Mouse (Mus musculus) embryonic facial prominence, embryonic 13.5 days (tissue): ENCODE results near the gene Ldlrad3. TPM values are rescaled to one million over a fixed set of nuclear protein-coding genes. Genes with fewer than 3 reads are reported as not detected.

Source experiments
- ATAC-seq: fragments of 200-750 bp; cut with Nextera tagmentation; 2 replicates; pipeline ENCODE4 v1.8.0; 2017; ENCODE audit warnings: low read depth; ENCODE audit not compliant: insufficient number of reproducible peaks, insufficient read depth, low FRiP score, low TSS enrichment
- H3K27ac ChIP-seq: fragments of 300-500 bp; sonication (generic); 2 replicates; pipeline ENCODE4 v1.5.1; 2015; ENCODE audit warnings: moderate library complexity, mild to moderate bottlenecking, inconsistent platforms
- H3K27me3 ChIP-seq: fragments of 300-500 bp; sonication (generic); 2 replicates; pipeline ENCODE4 v1.6.1; 2015; ENCODE audit warnings: mild to moderate bottlenecking, inconsistent platforms
- H3K36me3 ChIP-seq: fragments of 300-500 bp; sonication (generic); 2 replicates; pipeline ENCODE4 v1.6.1; 2015; ENCODE audit warnings: mild to moderate bottlenecking, inconsistent platforms
- H3K4me1 ChIP-seq: fragments of 300-500 bp; sonication (generic); 2 replicates; pipeline ENCODE4 v1.6.1; 2015; ENCODE audit warnings: inconsistent platforms
- H3K4me2 ChIP-seq: fragments of 300-500 bp; sonication (generic); 2 replicates; pipeline ENCODE4 v1.6.1; 2015; ENCODE audit warnings: moderate library complexity, mild to moderate bottlenecking, inconsistent platforms
- H3K4me3 ChIP-seq: fragments of 300-500 bp; sonication (generic); 2 replicates; pipeline ENCODE4 v1.5.1; 2015; ENCODE audit warnings: mild to moderate bottlenecking, inconsistent platforms
- H3K9ac ChIP-seq: fragments of 300-500 bp; sonication (generic); 2 replicates; pipeline ENCODE4 v1.6.1; 2015; ENCODE audit warnings: mild to moderate bottlenecking, inconsistent platforms
- H3K9me3 ChIP-seq: fragments of 300-500 bp; sonication (generic); 2 replicates; pipeline ENCODE4 v1.6.1; 2016; ENCODE audit warnings: inconsistent platforms
- WGBS: fragments of 180-500 bp; shearing (Covaris S2); methylation state at CpG from one replicate; pipeline ENCODE4 v1.1.7; 2015; ENCODE audit warnings: mixed read lengths; 5-methylcytosine and 5-hydroxymethylcytosine counted together
- polyA plus RNA-seq: library from polyadenylated mRNA; unstranded; fragments of >200 nt; fragmentation: Nextera tagmentation; extraction: Ambion mirVana; gene quantifications from 2 replicates; pipeline ENCODE4 v1.2.1, GENCODE M21; 2015

Gene Ldlrad3
- 52.4 and 53.3 TPM in 2 replicates for polyA plus RNA-seq

DNA sequence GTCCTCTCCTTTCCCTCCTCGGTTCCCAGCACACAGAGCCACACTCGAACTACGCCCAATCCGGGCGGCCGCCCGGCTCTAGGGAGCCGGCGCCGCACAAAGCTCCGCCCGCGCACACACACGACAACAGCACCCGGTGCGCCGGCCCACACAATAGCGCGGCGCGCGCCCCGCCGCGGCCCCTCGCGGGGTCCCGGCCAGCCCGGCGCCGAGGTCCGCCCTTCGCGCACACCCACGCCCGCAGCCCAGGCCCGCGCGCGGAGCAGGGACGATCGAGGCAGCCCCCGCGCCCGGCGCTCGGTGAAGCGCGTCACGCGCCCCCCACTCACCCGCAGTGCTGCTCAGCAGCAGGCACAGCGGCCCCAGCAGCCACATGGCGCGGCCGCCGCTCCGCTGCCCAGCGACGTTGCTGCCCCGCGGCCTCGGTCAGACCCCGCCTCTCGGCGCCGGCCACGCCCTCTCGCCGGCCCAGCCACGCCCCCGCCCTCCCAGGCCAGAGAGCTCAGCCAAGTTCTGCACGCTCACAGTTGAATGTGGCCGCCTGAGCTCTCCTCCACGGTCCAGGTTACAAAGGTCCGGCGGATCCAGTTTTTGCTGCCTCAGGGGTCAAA, at the start of gene Ldlrad3:
Gene Ldlrad3 (minus strand): TSS at position 435 of the 611 bp plus-strand sequence.
- peak within 1 kb of the TSS; percentile 79 for H3K4me3 ChIP-seq
- peak within 1 kb of the TSS; percentile 93 for H3K27ac ChIP-seq
- H3K4me2 ChIP-seq: peak within 1 kb of the TSS; percentile 77
- peaks cover 35% of the 10 kb centered on the region for H3K4me1 ChIP-seq
- under 1% methylated on average over 65 of the region's 77 CpGs for WGBS
- H3K36me3 ChIP-seq: no peaks in the 10 kb centered on the region
- H3K9ac ChIP-seq: peak within 1 kb of the TSS; percentile 85
- H3K9me3 ChIP-seq: no peaks in the 10 kb centered on the region
- no peaks in the 10 kb centered on the region for H3K27me3 ChIP-seq
- peak; percentile 94 for ATAC-seq

GRCm38 (mm10) chr2:102231470-102231869, 45.3 kb upstream of the Ldlrad3 start:
- Histone ChIP-seq H3K9ac (peak overlapping the region; percentile 44; the same call in 1 of the 2 replicates), H3K4me2 (peak overlapping the region; percentile 45)
- peak; percentile 87 for ATAC-seq

GRCm38 (mm10) chr2:102229126-102229525, 42.9 kb upstream of the Ldlrad3 start:
- Histone ChIP-seq H3K4me1 (peaks cover 29% of the 10 kb centered on the region), H3K27ac (no peak overlapping the region), H3K36me3 (no peaks in the 10 kb centered on the region), H3K9me3 (no peaks in the 10 kb centered on the region), H3K4me2 (no peak overlapping the region), H3K4me3 (no peak overlapping the region), H3K9ac (no peak overlapping the region), H3K27me3 (no peaks in the 10 kb centered on the region)
- ATAC-seq: no peak
- 91% methylated on average over 2 of the region's 2 CpGs for WGBS

More at GRCm38 (mm10) chr2:102231470-102231869, 45.3 kb upstream of the Ldlrad3 start:
- Histone ChIP-seq H3K4me3 (0 out of 2 replicates have a peak overlapping the region, but pooled peaks have one; percentile 1), H3K4me1 (peaks cover 29% of the 10 kb centered on the region), H3K9me3 (no peaks in the 10 kb centered on the region), H3K27ac (peak overlapping the region; percentile 91), H3K27me3 (no peaks in the 10 kb centered on the region), H3K36me3 (no peaks in the 10 kb centered on the region)
- WGBS: 12% methylated on average over 5 of the region's 5 CpGs

GRCm38 (mm10) chr2:102228331-102228730, 42.1 kb upstream of the Ldlrad3 start:
- Histone ChIP-seq H3K27me3 (no peaks in the 10 kb centered on the region), H3K36me3 (no peaks in the 10 kb centered on the region), H3K4me3 (no peak overlapping the region), H3K9me3 (no peaks in the 10 kb centered on the region), H3K4me1 (peaks cover 36% of the 10 kb centered on the region), H3K9ac (no peak overlapping the region), H3K27ac (no peak overlapping the region), H3K4me2 (no peak overlapping the region)
- no peak for ATAC-seq
- 56% methylated on average over 5 of the region's 5 CpGs for WGBS

- 82% methylated on average over 8 of the region's 8 CpGs for WGBS
- no peak overlapping the region for H3K4me2 ChIP-seq
- no peak overlapping the region for H3K4me3 ChIP-seq
- no peaks in the 10 kb centered on the region for H3K36me3 ChIP-seq
- H3K27ac ChIP-seq: no peak overlapping the region
- ATAC-seq: no peak
- peaks cover 32% of the 10 kb centered on the region for H3K4me1 ChIP-seq
- no peaks in the 10 kb centered on the region for H3K9me3 ChIP-seq
- no peaks in the 10 kb centered on the region for H3K27me3 ChIP-seq
- no peak overlapping the region for H3K9ac ChIP-seq
Measured at GRCm38 (mm10) chr2:102227839-102228238, 41.7 kb upstream of the Ldlrad3 start.

DNA sequence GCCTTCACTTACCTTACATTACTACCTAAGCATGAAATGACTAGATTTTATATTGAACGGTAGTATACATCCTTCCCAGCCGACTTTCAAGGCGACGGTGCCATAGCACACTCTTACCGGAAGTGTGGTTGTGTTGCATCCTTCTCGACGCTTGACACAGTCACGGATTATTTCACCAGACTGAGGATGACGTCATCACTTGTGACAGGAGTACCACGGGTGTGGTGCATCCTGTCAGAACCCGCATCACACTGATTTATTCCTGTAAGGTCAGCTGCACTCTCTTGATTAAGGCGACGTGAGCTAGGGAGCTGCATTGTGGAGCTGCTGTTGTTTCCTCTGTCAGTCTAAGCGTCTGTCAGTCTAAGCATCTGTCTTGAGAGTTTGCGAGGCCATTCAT, 40.1 kb upstream of the Ldlrad3 start:
- H3K4me3 ChIP-seq: no peak overlapping the region
- ATAC-seq: no peak
- H3K27me3 ChIP-seq: no peaks in the 10 kb centered on the region
- no peaks in the 10 kb centered on the region for H3K36me3 ChIP-seq
- 71% methylated on average over 15 of the region's 15 CpGs for WGBS
- no peak overlapping the region for H3K9ac ChIP-seq
- peaks cover 19% of the 10 kb centered on the region for H3K4me1 ChIP-seq
- H3K27ac ChIP-seq: no peak overlapping the region
- H3K4me2 ChIP-seq: no peak overlapping the region
- no peaks in the 10 kb centered on the region for H3K9me3 ChIP-seq

DNA sequence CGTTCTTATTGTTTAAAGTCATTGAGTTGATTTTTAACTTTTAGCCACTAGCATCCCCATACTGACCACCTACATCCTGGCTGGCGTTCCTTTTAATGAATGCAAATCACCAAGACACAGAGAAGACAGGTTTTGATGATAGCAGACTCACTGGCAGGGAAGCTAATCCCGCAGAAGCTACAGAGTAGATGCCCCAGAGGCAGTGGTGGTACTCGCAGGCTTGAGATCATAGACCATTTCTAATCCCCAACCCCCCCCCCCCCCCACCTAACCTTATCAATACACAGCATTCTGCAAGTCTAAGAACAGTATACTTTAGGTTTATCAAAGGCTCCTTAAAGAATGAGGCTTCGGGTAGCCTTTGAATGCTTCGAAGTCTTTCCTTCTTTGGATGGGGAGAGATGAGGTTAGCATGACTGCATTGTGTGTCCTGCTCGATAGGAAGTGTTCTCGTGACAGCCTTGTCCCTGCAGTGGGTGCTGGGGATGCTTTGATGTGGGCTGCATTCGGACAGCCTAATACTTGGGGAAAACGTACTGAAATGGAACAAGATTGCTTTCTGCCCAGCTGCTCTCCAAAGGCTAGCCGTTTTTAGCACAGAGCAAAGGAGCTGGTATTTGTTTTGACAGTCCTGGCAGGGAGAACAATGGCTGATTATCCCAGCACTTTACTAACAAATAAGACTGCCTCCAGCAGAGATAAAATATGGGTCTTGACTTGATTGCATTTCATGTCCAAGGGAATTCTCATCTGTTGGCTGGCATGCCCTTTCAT, 37.4 kb upstream of the Ldlrad3 start:
- H3K36me3 ChIP-seq: no peaks in the 10 kb centered on the region
- no peak overlapping the region for H3K9ac ChIP-seq
- ATAC-seq: no peak
- H3K4me3 ChIP-seq: no peak overlapping the region
- 13% methylated on average over 11 of the region's 11 CpGs for WGBS
- no peaks in the 10 kb centered on the region for H3K9me3 ChIP-seq
- no peak overlapping the region for H3K27ac ChIP-seq
- H3K4me2 ChIP-seq: no peak overlapping the region; the same call in 1 of the 2 replicates
- peaks cover 7% of the 10 kb centered on the region; the same call in 1 of the 2 replicates for H3K4me1 ChIP-seq
- no peaks in the 10 kb centered on the region for H3K27me3 ChIP-seq

- Histone ChIP-seq H3K4me1 (peaks cover 7% of the 10 kb centered on the region; the same call in 1 of the 2 replicates), H3K27ac (no peak overlapping the region), H3K4me2 (no peak overlapping the region), H3K27me3 (no peaks in the 10 kb centered on the region), H3K4me3 (no peak overlapping the region), H3K36me3 (no peaks in the 10 kb centered on the region), H3K9me3 (no peaks in the 10 kb centered on the region), H3K9ac (no peak overlapping the region)
- 71% methylated on average over 3 of the region's 3 CpGs for WGBS
- no peak for ATAC-seq
Measured at GRCm38 (mm10) chr2:102222749-102223148, 36.6 kb upstream of the Ldlrad3 start.

- Histone ChIP-seq H3K9me3 (no peaks in the 10 kb centered on the region), H3K9ac (no peak overlapping the region), H3K4me1 (peaks cover 4% of the 10 kb centered on the region), H3K27me3 (no peaks in the 10 kb centered on the region), H3K36me3 (no peaks in the 10 kb centered on the region), H3K4me2 (no peak overlapping the region), H3K27ac (no peak overlapping the region), H3K4me3 (no peak overlapping the region)
- 90% methylated on average over 1 of the region's 1 CpGs for WGBS
- no peak for ATAC-seq
Measured at GRCm38 (mm10) chr2:102216817-102217216, 30.6 kb upstream of the Ldlrad3 start.

- WGBS: 21% methylated on average over 4 of the region's 4 CpGs
- Histone ChIP-seq H3K9ac (no peak overlapping the region), H3K36me3 (no peaks in the 10 kb centered on the region), H3K9me3 (no peaks in the 10 kb centered on the region), H3K4me1 (peaks cover 4% of the 10 kb centered on the region), H3K27ac (no peak overlapping the region), H3K4me2 (no peak overlapping the region; the same call in 1 of the 2 replicates), H3K4me3 (no peak overlapping the region), H3K27me3 (no peaks in the 10 kb centered on the region)
- no peak for ATAC-seq
Measured at GRCm38 (mm10) chr2:102212096-102212495, 25.9 kb upstream of the Ldlrad3 start.

DNA sequence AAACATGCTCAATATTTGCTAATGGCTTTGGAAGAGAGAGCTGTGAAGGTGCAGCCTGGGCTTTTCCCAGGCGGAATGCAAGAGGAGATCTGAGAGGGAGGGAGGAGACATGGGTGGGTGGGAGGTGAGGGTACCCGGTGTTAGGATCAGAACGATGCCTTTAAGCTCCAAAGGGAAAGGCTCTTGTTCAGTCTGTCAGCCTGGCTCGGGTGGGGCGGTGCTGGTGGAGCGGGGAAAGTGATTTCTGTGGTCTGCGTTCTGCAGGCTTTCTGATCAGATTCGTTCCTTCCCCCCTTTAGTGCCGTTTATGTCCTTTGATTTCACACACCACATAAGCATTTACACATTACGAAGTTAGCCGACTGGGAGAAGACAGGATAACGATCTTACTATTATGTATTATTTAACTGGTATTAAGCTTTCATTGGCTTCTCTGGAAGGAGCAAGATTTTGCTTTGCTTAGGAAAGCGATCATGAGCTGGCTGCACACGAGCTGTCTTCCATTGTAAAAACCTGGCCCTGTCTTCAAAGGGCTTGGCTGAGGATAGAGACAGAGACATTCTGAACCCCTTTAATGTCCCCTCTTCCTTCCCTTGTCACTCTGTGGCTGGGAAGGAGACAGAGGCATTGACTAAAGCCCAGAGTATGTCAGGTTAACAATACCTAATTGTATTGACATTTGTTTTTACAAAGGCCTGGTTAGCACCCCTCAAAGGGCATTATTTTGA, 19.7 kb upstream of the Ldlrad3 start:
- 0 out of 2 replicates have a peak overlapping the region, but pooled peaks have one; percentile 5 for H3K4me3 ChIP-seq
- H3K27me3 ChIP-seq: peaks cover 7% of the 10 kb centered on the region; the same call in 1 of the 2 replicates
- H3K4me1 ChIP-seq: peaks cover 9% of the 10 kb centered on the region
- 4% methylated on average over 14 of the region's 14 CpGs for WGBS
- ATAC-seq: no peak
- H3K4me2 ChIP-seq: peak overlapping the region; percentile 47
- H3K9ac ChIP-seq: no peak overlapping the region
- H3K36me3 ChIP-seq: no peaks in the 10 kb centered on the region
- H3K27ac ChIP-seq: no peak overlapping the region
- no peaks in the 10 kb centered on the region for H3K9me3 ChIP-seq
